Mouse (Mus musculus): ENCODE measurements around the gene Slc22a4. TPM values are rescaled to one million over a fixed set of nuclear protein-coding genes. Genes with fewer than 3 reads are reported as not detected.
A peak's percentile ranks its signal among the peaks of the same experiment; 100 is the strongest.

Gene Slc22a4
- polyA plus RNA-seq (2015; fragmentation: Nextera tagmentation; extraction: Ambion mirVana) = 12.9 and 13.4 TPM in 2 replicates

- ATAC-seq (peak; percentile 84), DNase-seq (peak; percentile 90)
- Histone ChIP-seq H3K9ac (replicated peaks) (peak within 1 kb of the TSS; percentile 81), H3K4me1 (ENCODE audit: insufficient read depth) (peaks cover 29% of the 10 kb centered on the region), H3K36me3 (replicated peaks; ENCODE audit: insufficient read depth, low read length) (peaks cover 4% of the 10 kb centered on the region; the same call in 1 of the 2 replicates), H3K4me2 (ENCODE audit: low read depth, low read length) (peak within 1 kb of the TSS; percentile 81), H3K9me3 (ENCODE audit: low read length) (no peaks in the 10 kb centered on the region), H3K27me3 (ENCODE audit: insufficient read depth, low read length) (no peaks in the 10 kb centered on the region), H3K4me3 (ENCODE audit: low read depth, low read length) (peak within 1 kb of the TSS; percentile 58), H3K27ac (ENCODE audit: low read depth) (peak within 1 kb of the TSS; percentile 91)
- WGBS (ENCODE audit: insufficient replicate concordance) = 3% methylated on average over 58 of the region's 61 CpGs
- peak; percentile 63 for TF ChIP-seq CTCF (IDR thresholded peaks at IDR 0.05; ENCODE audit: low read depth)
- TF ChIP-seq EP300 (IDR thresholded peaks at IDR 0.05; ENCODE audit: low read depth) = no peak; the same call in 1 of the 2 replicates
Measured at GRCm38 (mm10) chr11:54028044-54028951, at the start of gene Slc22a4. Gene Slc22a4 (minus strand): TSS chr11:54028090.

GRCm38 (mm10) chr11:54076101-54076500 lies 48.2 kb upstream of the Slc22a4 start:
- Histone ChIP-seq H3K27me3 (ENCODE audit: insufficient read depth, low read length) (no peaks in the 10 kb centered on the region), H3K4me3 (ENCODE audit: low read depth, low read length) (no peak overlapping the region), H3K36me3 (replicated peaks; ENCODE audit: insufficient read depth, low read length) (no peaks in the 10 kb centered on the region), H3K9me3 (ENCODE audit: low read length) (no peaks in the 10 kb centered on the region), H3K4me2 (ENCODE audit: low read depth, low read length) (no peak overlapping the region), H3K9ac (replicated peaks) (no peak overlapping the region), H3K4me1 (ENCODE audit: insufficient read depth) (no peaks in the 10 kb centered on the region), H3K27ac (ENCODE audit: low read depth) (no peak overlapping the region)
- TF ChIP-seq EP300 (IDR thresholded peaks at IDR 0.05; ENCODE audit: low read depth) (no peak), CTCF (IDR thresholded peaks at IDR 0.05; ENCODE audit: low read depth) (no peak)
- DNase-seq (no peak), ATAC-seq (no peak)
- WGBS (ENCODE audit: insufficient replicate concordance) = 93% methylated on average over 1 of the region's 1 CpGs

GRCm38 (mm10) chr11:54075353-54075752 lies 47.5 kb upstream of the Slc22a4 start:
- WGBS (ENCODE audit: insufficient replicate concordance) = 75% methylated on average over 6 of the region's 6 CpGs
- TF ChIP-seq EP300 (IDR thresholded peaks at IDR 0.05; ENCODE audit: low read depth) = no peak
- no peak for TF ChIP-seq CTCF (IDR thresholded peaks at IDR 0.05; ENCODE audit: low read depth)
- Histone ChIP-seq H3K4me2 (ENCODE audit: low read depth, low read length) (no peak overlapping the region), H3K27ac (ENCODE audit: low read depth) (no peak overlapping the region), H3K4me1 (ENCODE audit: insufficient read depth) (no peaks in the 10 kb centered on the region), H3K9me3 (ENCODE audit: low read length) (no peaks in the 10 kb centered on the region), H3K27me3 (ENCODE audit: insufficient read depth, low read length) (0 out of 2 replicates have a peak, but pooled peaks cover 1% of the 10 kb centered on the region), H3K36me3 (replicated peaks; ENCODE audit: insufficient read depth, low read length) (no peaks in the 10 kb centered on the region), H3K9ac (replicated peaks) (no peak overlapping the region), H3K4me3 (ENCODE audit: low read depth, low read length) (no peak overlapping the region)
- no peak for DNase-seq
- no peak for ATAC-seq

- no peak overlapping the region for H3K4me2 ChIP-seq (ENCODE audit: low read depth, low read length)
- ATAC-seq (no peak), DNase-seq (no peak)
- no peak overlapping the region for H3K4me3 ChIP-seq (ENCODE audit: low read depth, low read length)
- H3K9me3 ChIP-seq (ENCODE audit: low read length) = no peaks in the 10 kb centered on the region
- no peak overlapping the region for H3K9ac ChIP-seq (replicated peaks)
- peaks cover 22% of the 10 kb centered on the region for H3K27me3 ChIP-seq (ENCODE audit: insufficient read depth, low read length)
- H3K36me3 ChIP-seq (replicated peaks; ENCODE audit: insufficient read depth, low read length) = no peaks in the 10 kb centered on the region
- 58% methylated on average over 4 of the region's 4 CpGs for WGBS (ENCODE audit: insufficient replicate concordance)
- H3K4me1 ChIP-seq (ENCODE audit: insufficient read depth) = no peaks in the 10 kb centered on the region
- no peak for TF ChIP-seq EP300 (IDR thresholded peaks at IDR 0.05; ENCODE audit: low read depth)
- no peak for TF ChIP-seq CTCF (IDR thresholded peaks at IDR 0.05; ENCODE audit: low read depth)
- no peak overlapping the region for H3K27ac ChIP-seq (ENCODE audit: low read depth)
Measured at GRCm38 (mm10) chr11:54073291-54073690, 45.4 kb upstream of the Slc22a4 start.

- no peak overlapping the region for H3K4me2 ChIP-seq (ENCODE audit: low read depth, low read length)
- 75% methylated on average over 5 of the region's 5 CpGs for WGBS (ENCODE audit: insufficient replicate concordance)
- no peak overlapping the region for H3K27ac ChIP-seq (ENCODE audit: low read depth)
- TF ChIP-seq CTCF (IDR thresholded peaks at IDR 0.05; ENCODE audit: low read depth) = no peak
- TF ChIP-seq EP300 (IDR thresholded peaks at IDR 0.05; ENCODE audit: low read depth) = no peak
- H3K9me3 ChIP-seq (ENCODE audit: low read length) = no peaks in the 10 kb centered on the region
- peaks cover 34% of the 10 kb centered on the region for H3K27me3 ChIP-seq (ENCODE audit: insufficient read depth, low read length)
- ATAC-seq (no peak), DNase-seq (no peak)
- no peaks in the 10 kb centered on the region for H3K36me3 ChIP-seq (replicated peaks; ENCODE audit: insufficient read depth, low read length)
- no peaks in the 10 kb centered on the region for H3K4me1 ChIP-seq (ENCODE audit: insufficient read depth)
- H3K9ac ChIP-seq (replicated peaks) = no peak overlapping the region
- H3K4me3 ChIP-seq (ENCODE audit: low read depth, low read length) = no peak overlapping the region
Measured at GRCm38 (mm10) chr11:54071726-54072445, 44.0 kb upstream of the Slc22a4 start.

All from liver, postnatal 0 days (tissue).